Mouse (Mus musculus): Measurements from ENCODE around the gene Acot12. TPM values are rescaled to one million over a fixed set of nuclear protein-coding genes. Genes with fewer than 3 reads are reported as not detected.

The Acot12 gene
- polyA plus RNA-seq, 1 experiment from 2014 or later: not detected

DNA sequence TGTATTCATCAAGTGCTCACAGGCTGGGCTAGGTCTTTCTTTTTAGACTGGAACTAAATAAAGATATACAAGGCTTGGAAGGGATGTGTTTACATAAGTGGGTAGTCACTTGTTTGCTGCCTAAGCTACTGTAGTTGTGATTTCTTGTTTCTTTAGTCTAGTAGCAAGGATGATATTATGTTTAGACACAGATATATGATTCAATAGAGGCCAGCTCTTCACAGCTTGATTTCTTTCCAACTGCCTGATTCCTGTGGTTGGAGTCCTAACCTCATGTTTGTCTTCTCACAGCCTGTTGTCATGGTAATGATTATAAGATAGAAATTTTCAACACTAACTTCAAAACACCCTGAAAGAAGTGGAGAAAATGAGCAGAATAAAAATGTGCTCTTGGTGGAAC is 38.6 kb downstream of the Acot12 start:
- Histone ChIP-seq H3K36me3 (ENCODE audit: inconsistent target) (no peaks in the 10 kb centered on the region), H3K79me2 (ENCODE audit: inconsistent target) (no peaks in the 10 kb centered on the region), H3K4me3 (ENCODE audit: inconsistent target) (no peak overlapping the region), H3K27ac (no peak overlapping the region)

DNA sequence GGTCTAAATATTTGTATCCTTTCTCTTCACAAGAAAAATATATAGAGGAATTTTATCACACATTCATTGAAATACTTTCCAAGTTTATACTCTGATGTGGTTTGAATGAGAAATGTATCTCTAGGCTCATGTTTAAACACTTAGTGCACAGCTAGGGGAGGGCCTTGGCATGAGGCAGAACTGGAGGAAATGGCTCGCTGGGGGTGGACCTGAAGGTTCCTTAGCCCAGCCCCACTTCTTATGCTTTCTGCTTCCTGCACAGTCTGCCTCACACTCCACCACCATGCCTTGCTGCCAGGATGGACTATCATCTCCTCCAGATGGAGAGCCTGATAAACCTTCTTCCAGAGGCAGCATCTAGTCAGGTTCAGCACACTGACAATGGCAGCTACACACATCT is 50.7 kb downstream of the Acot12 start:
- H3K4me3 ChIP-seq (ENCODE audit: inconsistent target): no peak overlapping the region
- no peaks in the 10 kb centered on the region for H3K79me2 ChIP-seq (ENCODE audit: inconsistent target)
- H3K36me3 ChIP-seq (ENCODE audit: inconsistent target): peaks cover 10% of the 10 kb centered on the region; the same call in 1 of the 2 replicates
- WGBS (ENCODE audit: missing documents): 17% methylated on average over 1 of the region's 1 CpGs
- no peak overlapping the region for H3K27ac ChIP-seq

DNA sequence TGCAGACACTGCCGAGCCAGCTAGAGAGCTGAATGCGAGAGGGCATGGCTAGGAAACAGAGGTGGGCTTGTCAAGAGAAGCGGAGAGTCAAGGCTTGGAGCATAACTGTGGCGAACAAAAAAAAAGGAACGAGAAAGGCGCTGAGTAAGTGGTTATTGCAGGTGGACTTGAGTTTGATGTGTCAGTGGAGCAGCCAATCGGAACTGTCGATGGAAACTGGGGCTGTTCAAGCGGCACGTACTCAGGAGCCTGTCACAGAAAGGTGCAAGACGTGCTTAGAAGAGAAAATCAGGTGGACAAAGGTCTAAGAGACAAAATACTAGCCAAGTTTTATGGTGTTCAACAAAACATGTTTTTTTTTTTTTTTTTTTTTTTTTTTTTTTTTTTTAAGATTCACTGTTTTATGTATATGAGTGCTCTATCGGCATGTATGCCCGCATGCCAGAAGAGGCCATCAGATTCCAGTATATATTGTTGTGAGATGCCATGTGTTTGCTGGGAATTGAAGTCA is 53.7 kb downstream of the Acot12 start:
- Histone ChIP-seq H3K4me3 (ENCODE audit: inconsistent target) (no peak overlapping the region), H3K36me3 (ENCODE audit: inconsistent target) (peaks cover 38% of the 10 kb centered on the region), H3K27ac (no peak overlapping the region), H3K79me2 (ENCODE audit: inconsistent target) (no peaks in the 10 kb centered on the region)
- WGBS (ENCODE audit: missing documents): 91% methylated on average over 11 of the region's 13 CpGs

DNA sequence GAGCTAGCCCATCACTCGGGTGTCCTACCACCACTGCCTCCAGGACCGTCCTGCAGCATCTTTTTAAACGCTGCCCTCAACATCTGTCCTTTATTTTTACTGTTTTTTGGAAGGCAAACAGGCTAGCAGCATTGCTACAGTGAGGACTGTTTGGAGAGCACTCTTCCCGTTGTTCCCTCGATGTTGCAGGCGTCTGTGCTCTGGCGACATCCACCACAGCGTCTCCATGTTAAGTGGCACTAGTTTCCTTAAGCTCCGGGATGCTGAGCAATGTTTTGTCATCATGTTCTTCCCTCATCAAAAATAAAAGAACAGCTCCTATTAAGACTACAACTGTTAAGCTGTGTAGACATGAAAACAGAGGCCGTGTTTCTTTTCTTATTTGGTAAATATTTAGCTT is 54.3 kb downstream of the Acot12 start:
- Histone ChIP-seq H3K36me3 (ENCODE audit: inconsistent target) (peaks cover 43% of the 10 kb centered on the region), H3K27ac (no peak overlapping the region), H3K79me2 (ENCODE audit: inconsistent target) (no peaks in the 10 kb centered on the region), H3K4me3 (ENCODE audit: inconsistent target) (no peak overlapping the region)
- WGBS (ENCODE audit: missing documents): 90% methylated on average over 10 of the region's 10 CpGs

DNA sequence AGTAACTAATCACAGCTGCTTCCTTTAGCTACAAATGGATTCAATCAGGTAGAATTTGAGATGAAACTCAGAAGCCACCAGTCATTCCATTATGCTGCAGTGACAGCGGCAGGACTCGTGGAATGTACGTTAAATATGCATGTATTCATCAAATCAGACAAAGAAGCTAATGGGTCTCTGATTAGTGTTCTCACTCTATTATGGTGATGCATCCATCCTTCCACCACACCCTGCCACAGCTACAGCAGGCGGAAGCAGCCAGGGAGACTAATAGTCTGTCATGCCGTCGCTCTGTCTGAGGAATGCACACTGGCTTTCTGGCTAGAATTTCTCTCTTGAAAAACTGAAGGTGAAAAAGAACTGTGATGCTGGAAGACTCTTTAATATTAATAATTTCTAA is 54.7 kb downstream of the Acot12 start:
- WGBS (ENCODE audit: missing documents): 98% methylated on average over 6 of the region's 6 CpGs
- peaks cover 46% of the 10 kb centered on the region for H3K36me3 ChIP-seq (ENCODE audit: inconsistent target)
- H3K79me2 ChIP-seq (ENCODE audit: inconsistent target): no peaks in the 10 kb centered on the region
- H3K27ac ChIP-seq: no peak overlapping the region
- no peak overlapping the region for H3K4me3 ChIP-seq (ENCODE audit: inconsistent target)

DNA sequence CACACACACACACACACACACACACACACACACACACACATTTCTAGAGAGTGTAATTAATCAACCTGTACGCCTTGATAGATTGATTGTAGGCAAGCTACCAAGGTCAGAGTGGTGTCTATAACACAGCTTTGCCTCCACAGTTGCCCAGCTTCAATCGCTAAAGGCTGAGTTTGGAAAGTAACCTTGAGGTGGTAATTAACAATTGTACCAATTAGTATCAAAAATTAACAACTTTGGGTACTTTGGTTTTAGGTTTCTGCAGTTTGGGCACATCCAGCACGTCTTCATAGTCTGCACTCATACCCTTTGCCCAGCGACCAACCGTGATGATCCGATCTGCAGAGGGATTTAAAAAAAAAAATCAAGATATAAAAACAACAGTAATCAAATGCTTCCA is 55.6 kb downstream of the Acot12 start:
- Histone ChIP-seq H3K36me3 (ENCODE audit: inconsistent target) (peaks cover 53% of the 10 kb centered on the region), H3K27ac (no peak overlapping the region), H3K79me2 (ENCODE audit: inconsistent target) (no peaks in the 10 kb centered on the region), H3K4me3 (ENCODE audit: inconsistent target) (no peak overlapping the region)
- 91% methylated on average over 3 of the region's 6 CpGs for WGBS (ENCODE audit: missing documents)

DNA sequence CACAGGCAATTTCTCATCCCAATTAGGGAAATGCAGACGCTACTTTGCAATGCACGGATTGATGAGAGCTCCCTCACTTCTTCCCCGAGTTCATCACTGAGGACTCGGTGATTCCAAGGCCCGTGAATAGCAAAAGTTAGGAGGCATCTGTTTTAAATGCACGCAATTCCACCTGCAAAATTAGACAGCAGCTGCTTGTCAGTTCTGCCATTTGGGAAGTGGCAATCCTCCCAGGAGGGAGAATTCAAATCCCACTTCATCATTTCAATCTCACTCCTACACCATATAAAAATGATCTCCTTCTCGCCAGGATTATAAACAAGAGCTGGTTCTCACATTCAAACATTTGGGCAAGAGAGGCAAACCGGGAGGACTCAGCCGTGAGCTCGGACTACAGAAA is 56.1 kb downstream of the Acot12 start:
- Histone ChIP-seq H3K36me3 (ENCODE audit: inconsistent target) (peaks cover 53% of the 10 kb centered on the region), H3K4me3 (ENCODE audit: inconsistent target) (no peak overlapping the region)
- 98% methylated on average over 10 of the region's 10 CpGs for WGBS (ENCODE audit: missing documents)

DNA sequence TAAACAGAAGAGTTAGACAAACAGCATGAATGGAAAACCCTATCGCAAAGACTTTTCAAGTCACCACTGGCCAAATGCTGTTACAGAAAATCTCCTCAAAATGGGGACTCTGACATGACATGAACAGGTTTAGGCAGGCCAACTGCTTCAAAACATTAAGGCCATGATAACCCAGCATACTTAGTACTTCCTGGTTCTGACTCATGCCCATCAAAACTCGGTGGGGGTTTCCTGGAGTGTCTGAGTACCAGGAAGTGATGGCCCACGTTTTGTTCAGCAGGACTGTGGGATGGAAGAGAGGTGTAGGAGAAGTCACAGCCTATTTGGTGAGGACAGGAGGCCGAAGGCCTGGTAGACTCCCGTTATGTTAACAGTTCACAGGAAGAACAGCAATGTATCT is 60.4 kb downstream of the Acot12 start:
- no peak overlapping the region for H3K4me3 ChIP-seq (ENCODE audit: inconsistent target)
- H3K36me3 ChIP-seq (ENCODE audit: inconsistent target): peaks cover 61% of the 10 kb centered on the region
- WGBS (ENCODE audit: missing documents): 60% methylated on average over 5 of the region's 5 CpGs
- peaks cover 26% of the 10 kb centered on the region for H3K79me2 ChIP-seq (ENCODE audit: inconsistent target)
- no peak overlapping the region for H3K27ac ChIP-seq

More for the DNA sequence above, 56.1 kb downstream of the Acot12 start:
- no peak overlapping the region for H3K27ac ChIP-seq
- H3K79me2 ChIP-seq (ENCODE audit: inconsistent target): no peaks in the 10 kb centered on the region

DNA sequence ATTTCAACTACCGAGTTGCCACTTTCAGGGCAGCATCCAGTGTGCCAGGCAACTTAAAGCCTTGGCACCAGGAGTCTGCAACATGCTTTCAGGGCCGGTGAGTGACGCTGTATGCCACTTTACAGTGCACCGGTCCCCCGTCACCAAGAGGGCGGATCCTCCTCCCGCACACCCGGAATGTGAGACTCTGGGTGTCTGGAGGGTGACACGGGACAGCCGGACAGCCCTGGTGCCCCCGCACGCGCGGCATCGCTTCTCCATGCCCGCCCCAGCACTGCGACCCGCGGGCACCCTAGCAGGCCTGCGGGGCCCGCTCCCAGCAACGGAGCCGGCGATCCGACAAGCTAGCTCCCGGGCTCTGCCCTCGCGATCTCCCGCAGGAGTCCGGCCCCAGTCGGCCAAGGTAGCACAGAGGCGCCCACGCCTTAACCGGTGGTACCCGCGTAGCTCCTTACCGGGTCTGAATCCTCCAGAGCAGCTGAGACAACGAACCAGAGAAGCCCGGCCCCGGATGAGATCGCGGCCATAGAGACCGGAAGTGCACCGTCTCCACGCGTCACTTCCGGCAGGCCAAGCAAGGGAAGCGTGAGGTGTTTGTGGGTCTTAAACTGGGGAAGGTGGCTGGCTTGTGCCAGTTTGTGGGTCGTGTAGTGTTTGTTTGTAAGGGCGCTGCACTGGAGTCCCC is 66.0 kb downstream of the Acot12 start, which contains the start of gene Zcchc9:
Gene Zcchc9 (minus strand): TSS at position 551 of the 685 bp plus-strand sequence.
- Histone ChIP-seq H3K79me2 (ENCODE audit: inconsistent target) (peaks cover 31% of the 10 kb centered on the region), H3K4me3 (ENCODE audit: inconsistent target) (peak within 1 kb of the TSS; percentile 60), H3K36me3 (ENCODE audit: inconsistent target) (peaks cover 15% of the 10 kb centered on the region), H3K27ac (peak within 1 kb of the TSS; percentile 67)
- under 1% methylated on average over 50 of the region's 50 CpGs for WGBS (ENCODE audit: missing documents)

DNA sequence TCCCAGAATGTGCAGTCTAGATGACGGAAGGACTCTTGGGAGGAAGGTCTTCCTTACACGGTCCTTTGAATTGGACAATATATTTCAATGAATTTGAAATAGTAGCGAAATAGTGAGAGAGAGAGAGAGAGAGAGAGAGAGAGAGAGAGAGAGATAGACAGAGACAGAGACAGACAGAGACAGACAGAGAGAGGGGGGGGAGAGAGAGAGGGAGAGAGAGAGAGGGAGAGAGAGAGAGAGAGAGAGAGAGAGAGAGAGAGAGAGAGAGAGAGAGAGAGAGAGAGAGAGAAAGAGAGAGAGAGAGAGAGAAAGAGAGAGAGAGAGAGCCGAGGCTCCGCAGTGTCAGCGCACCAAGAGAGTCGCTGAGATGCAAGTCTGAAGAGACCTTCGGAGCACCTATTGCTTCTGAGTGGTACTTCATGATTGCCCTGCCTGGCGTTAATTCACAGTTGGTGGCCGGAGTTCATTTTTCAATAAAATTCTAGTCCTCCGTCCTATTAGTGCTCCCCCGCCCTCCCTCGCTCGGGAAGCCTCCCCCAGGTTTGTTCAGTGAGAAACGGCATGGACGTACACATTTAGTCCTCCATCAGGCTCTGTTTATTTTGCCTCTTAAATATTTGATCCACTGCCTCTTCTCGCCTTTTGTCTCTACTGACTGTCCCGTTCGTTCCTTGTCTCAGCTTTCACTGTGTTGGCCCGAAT is 66.7 kb downstream of the Acot12 start:
- 38% methylated on average over 17 of the region's 20 CpGs for WGBS (ENCODE audit: missing documents)
- H3K4me3 ChIP-seq (ENCODE audit: inconsistent target): peak overlapping the region; percentile 60
- peaks cover 31% of the 10 kb centered on the region for H3K79me2 ChIP-seq (ENCODE audit: inconsistent target)
- peak overlapping the region; percentile 67 for H3K27ac ChIP-seq
- peaks cover 15% of the 10 kb centered on the region for H3K36me3 ChIP-seq (ENCODE audit: inconsistent target)

DNA sequence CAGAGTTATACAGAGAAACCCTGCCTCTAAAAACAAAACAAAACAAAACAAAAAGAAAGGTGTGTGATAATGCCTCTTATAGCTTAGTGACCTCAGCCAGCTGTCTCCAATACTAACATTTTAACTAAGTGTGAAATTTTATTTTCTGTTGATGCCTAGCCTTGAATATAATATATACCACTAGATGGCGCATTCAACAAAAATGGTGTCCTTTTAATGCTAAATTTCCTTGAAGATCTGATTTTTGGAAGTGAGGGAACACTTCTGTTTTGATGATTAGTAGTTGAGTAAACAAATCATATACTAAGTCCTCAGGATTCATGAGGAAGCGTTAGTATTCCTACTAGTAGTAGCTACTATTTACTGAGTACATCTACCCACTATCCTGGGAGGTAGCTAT is 68.2 kb downstream of the Acot12 start:
- no peak overlapping the region for H3K4me3 ChIP-seq (ENCODE audit: inconsistent target)
- 70% methylated on average over 1 of the region's 2 CpGs for WGBS (ENCODE audit: missing documents)
- H3K27ac ChIP-seq: no peak overlapping the region
- peaks cover 11% of the 10 kb centered on the region for H3K36me3 ChIP-seq (ENCODE audit: inconsistent target)
- peaks cover 27% of the 10 kb centered on the region for H3K79me2 ChIP-seq (ENCODE audit: inconsistent target)

DNA sequence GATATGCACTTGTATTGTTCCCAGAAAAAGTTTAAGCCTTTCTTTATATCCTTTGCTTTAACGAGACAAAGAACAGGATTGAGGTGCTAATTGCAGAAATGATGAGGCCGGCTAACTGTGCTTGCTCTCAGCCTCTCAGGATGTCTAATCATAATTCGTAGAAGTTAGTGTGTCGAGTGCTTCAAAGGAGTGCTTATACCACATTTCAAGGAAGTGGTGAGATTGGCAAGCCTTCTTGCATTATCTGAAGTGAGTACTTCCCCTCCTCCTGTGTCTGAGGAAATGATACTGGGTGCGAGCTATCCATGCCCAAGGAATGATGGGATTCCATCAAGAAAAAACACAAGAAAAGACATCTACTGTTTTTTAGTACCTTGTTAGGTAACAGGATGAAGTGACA is 73.4 kb downstream of the Acot12 start:
- no peaks in the 10 kb centered on the region for H3K79me2 ChIP-seq (ENCODE audit: inconsistent target)
- no peak overlapping the region for H3K27ac ChIP-seq
- 86% methylated on average over 5 of the region's 5 CpGs for WGBS (ENCODE audit: missing documents)
- no peak overlapping the region for H3K4me3 ChIP-seq (ENCODE audit: inconsistent target)
- no peaks in the 10 kb centered on the region for H3K36me3 ChIP-seq (ENCODE audit: inconsistent target)

DNA sequence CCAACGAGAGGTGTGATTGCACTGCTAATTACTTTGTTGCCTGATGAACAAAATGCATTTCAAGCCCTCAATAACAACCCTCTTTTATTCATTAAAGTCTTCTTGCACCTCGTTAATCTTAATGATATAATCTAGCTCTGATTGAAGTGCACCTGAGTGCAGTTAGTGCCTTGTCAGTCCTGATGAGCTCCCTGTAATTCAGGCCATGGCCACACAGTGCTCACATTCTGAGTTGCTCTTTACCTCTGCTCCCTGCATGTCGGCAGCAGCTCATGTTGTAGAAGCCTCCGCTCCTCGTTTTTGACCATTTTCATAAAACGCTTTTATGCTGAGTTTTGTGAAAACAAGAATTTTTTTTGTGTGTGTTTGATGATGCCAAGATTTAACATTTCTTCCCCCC is 82.4 kb downstream of the Acot12 start:
- Histone ChIP-seq H3K79me2 (ENCODE audit: inconsistent target) (no peaks in the 10 kb centered on the region), H3K36me3 (ENCODE audit: inconsistent target) (no peaks in the 10 kb centered on the region), H3K27ac (no peak overlapping the region), H3K4me3 (ENCODE audit: inconsistent target) (no peak overlapping the region)
- WGBS (ENCODE audit: missing documents): 89% methylated on average over 6 of the region's 6 CpGs

DNA sequence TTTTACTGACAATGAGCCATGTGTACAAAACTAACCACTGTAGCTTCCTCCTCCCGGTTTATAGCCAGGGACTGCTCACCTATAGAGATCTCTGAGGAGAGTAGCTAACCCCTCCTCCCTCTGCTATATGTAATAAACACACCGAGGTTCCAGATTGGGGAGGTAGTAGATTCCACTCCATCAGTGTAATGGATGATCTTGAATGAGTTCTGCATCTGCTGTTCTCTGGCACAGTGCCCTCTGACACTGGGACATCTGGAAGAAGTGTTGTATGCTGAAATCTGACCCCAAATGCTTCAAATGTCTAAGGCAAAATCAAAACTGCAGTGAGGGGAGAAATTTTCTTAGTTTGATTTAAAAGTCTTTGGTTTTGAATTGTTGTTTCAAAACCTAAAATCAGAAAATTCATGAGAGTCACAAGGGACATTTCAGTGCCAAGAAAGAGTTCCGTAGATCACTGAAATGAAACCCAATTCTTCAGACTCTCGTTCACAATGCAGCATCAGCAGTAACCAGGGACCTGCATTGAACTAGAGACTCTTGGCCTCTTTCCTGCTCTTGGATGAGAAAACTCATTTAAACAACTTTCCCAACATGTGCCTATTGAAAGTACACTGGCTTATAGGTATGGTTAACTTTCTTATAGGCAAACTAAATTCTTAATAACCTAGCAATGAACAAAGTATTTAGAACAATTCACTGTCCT is 83.7 kb downstream of the Acot12 start:
- Histone ChIP-seq H3K79me2 (ENCODE audit: inconsistent target) (no peaks in the 10 kb centered on the region), H3K4me3 (ENCODE audit: inconsistent target) (no peak overlapping the region), H3K36me3 (ENCODE audit: inconsistent target) (no peaks in the 10 kb centered on the region), H3K27ac (no peak overlapping the region)
- 89% methylated on average over 4 of the region's 4 CpGs for WGBS (ENCODE audit: missing documents)

DNA sequence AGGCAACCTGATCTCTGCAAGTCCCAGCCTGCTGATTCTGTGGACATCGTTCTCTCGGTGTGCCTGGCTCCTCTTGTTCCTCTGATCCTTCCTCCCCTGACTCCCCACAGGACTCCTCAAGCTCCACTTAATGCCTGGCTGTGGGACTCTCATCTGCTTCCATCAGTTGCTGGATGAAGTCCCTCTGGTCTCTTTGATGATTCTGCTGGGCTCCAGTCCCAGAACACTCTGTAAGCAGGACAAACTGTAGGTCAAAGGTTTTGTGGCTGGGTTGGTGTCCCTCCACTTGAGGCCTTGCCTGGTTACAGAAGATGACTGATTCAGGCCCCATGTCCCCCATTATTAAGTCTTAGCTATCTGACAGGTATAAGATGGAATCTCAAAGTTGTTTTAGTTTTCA is 84.8 kb downstream of the Acot12 start:
- H3K27ac ChIP-seq: no peak overlapping the region
- no peaks in the 10 kb centered on the region for H3K36me3 ChIP-seq (ENCODE audit: inconsistent target)
- no peaks in the 10 kb centered on the region for H3K79me2 ChIP-seq (ENCODE audit: inconsistent target)
- 97% methylated on average over 2 of the region's 2 CpGs for WGBS (ENCODE audit: missing documents)
- no peak overlapping the region for H3K4me3 ChIP-seq (ENCODE audit: inconsistent target)

Data from macrophage (primary cell).